Mouse (Mus musculus): Measurements from ENCODE around the gene Xrn1.

DNA sequence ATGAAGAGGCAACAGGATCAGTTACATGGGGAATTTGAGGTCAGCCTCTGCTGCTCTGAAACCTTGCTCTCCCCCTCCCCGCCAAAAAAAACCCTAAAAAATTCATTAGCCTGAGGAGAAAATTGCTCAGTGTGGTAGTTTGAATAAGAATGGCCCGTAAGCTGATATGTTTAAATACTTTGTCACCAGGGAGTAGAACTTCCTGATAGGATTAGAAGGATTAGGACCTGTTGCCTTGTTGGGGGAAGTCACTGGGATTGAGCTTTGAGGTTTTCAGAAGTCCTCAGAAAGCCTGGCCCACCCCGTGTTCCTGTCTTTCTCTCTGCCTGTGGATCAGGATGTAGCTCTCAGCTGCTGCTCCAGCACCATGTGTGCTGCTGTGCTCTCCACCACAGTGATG lies 73.4 kb downstream of the Xrn1 start:
- no peak for TF ChIP-seq CTCF (IDR thresholded peaks at IDR 0.05; ENCODE audit: borderline replicate concordance, insufficient read depth, low read length)
- no peak for TF ChIP-seq POLR2A (IDR thresholded peaks at IDR 0.05; ENCODE audit: low read depth, low read length)
